8 mouse cellular contexts compared by ENCODE assay signal in the genomic region with DNA sequence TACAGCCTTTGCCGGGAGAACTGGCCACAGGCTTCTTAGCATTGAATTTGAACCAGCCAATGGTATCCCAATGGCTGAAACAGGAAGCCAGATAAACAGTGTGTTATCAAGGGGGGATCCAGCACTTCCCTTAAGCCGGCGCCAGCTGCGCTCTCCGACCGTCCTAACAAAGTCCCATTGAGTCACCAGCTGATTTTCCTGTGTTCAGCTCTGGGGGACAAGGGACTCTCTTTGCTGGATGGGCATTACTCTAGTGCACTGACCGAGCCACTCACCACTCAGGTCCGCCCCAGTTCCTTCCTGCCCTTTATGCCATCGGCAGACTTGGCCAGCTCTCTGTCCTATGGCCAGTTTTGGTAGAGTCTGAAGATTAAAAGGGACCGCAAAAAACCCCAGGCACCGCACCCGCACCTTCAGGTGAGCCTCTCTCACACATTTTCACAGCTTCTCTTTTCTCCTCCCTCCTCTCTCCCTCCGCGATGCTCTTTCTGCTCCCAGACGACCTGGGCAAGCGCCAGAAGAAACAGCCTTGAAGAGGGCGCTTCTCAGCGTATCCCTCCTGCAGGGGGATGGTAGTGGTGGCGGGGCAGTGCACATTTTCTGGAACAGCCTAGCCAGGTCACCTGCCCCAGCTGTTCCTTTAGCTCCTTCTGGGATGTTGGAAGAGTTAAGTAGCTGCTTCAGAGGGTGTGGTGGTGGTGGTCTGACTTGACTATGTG. TPM values are rescaled to one million over a fixed set of nuclear protein-coding genes. Genes with fewer than 3 reads are reported as not detected.
A peak's percentile ranks its signal among the peaks of the same experiment; 100 is the strongest.
DNase-seq lines count a peak whose midpoint lies in the region; ATAC-seq and TF ChIP-seq lines count a peak whose summit lies in the region.

No protein-coding gene starts in this region.

- H3K27me3 ChIP-seq in cerebellum, adult 2 months (ENCODE audit: control insufficient read depth, insufficient read depth, low read length) = peaks cover 1% of the 10 kb centered on the region; the same call in 1 of the 2 replicates
- no peaks in the 10 kb centered on the region for H3K27me3 ChIP-seq in lung, embryonic 15.5 days

- no peak for DNase-seq in cerebellum, adult 2 months
- DNase-seq in adrenal gland, postnatal 36 days = peak; percentile 62 to 73
- peak; percentile 75 to 80 for DNase-seq in heart, adult 18-20 months
- DNase-seq in kidney, adult 18-20 months = peak; percentile 38
- peak; percentile 46 for DNase-seq in retina, embryonic 14.5 days (ENCODE audit: low spot score)
- no peak for DNase-seq in thymus, postnatal 10 days (ENCODE audit: low spot score in 2 of 2)

- H3K9ac ChIP-seq in lung, embryonic 15.5 days = peak overlapping the region; percentile 69

- TF ChIP-seq POLR2A in cerebellum, adult 2 months (IDR thresholded peaks at IDR 0.05; ENCODE audit: borderline replicate concordance, insufficient read depth, low read length) = no peak

- no peaks in the 10 kb centered on the region for H3K9me3 ChIP-seq in lung, embryonic 15.5 days

- H3K4me1 ChIP-seq in cerebellum, adult 2 months (ENCODE audit: control insufficient read depth, insufficient read depth, low read length) = no peaks in the 10 kb centered on the region; the same call in 1 of the 2 replicates
- peaks cover 59% of the 10 kb centered on the region for H3K4me1 ChIP-seq in lung, embryonic 15.5 days

- no peaks in the 10 kb centered on the region for H3K36me3 ChIP-seq in lung, embryonic 15.5 days

- no peak for TF ChIP-seq CTCF in cerebellum, adult 2 months (IDR thresholded peaks at IDR 0.05; ENCODE audit: borderline replicate concordance, insufficient read depth, low read depth, low read length)

- peak overlapping the region; percentile 83 for H3K4me2 ChIP-seq in lung, embryonic 15.5 days

- H3K4me3 ChIP-seq in cerebellum, adult 2 months (replicated peaks; ENCODE audit: insufficient read depth, low read depth, low read length) = peak overlapping the region; percentile 28
- peak overlapping the region; percentile 58 for H3K4me3 ChIP-seq in lung, embryonic 15.5 days

- no peak for ATAC-seq in cerebellum, adult (ENCODE audit: insufficient number of reproducible peaks, low FRiP score, low TSS enrichment)
- peak; percentile 17; the same call in 1 of the 2 replicates for ATAC-seq in lung, embryonic 15.5 days (ENCODE audit: borderline replicate concordance, extremely low read depth, low FRiP score, low TSS enrichment)

- 4% methylated on average over 19 of the region's 19 CpGs for WGBS in cerebellum, adult 2 months
- WGBS in lung, embryonic 15.5 days = under 1% methylated on average over 19 of the region's 19 CpGs

- H3K27ac ChIP-seq in cerebellum, adult 2 months (ENCODE audit: insufficient read depth, low read length) = no peak overlapping the region
- H3K27ac ChIP-seq in lung, embryonic 15.5 days = peak overlapping the region; percentile 88

RNA-seq across cellular contexts. Expression of a gene that starts 32.9 kb away (rescaled TPM):
- polyA plus RNA-seq in cerebellum, adult 2 months (2012; rRNA removed) = 364 and 434 TPM in 2 replicates
- total RNA-seq in adrenal gland, postnatal 36 days (2021) = 10 to 100 TPM; 73.3 to 99.3 TPM
- 10 to 100 TPM; 47.0 to 51.1 TPM for total RNA-seq in heart, adult 18-20 months (2021)
- polyA plus RNA-seq in lung, embryonic 15.5 days (2015; fragmentation: Nextera tagmentation; extraction: Ambion mirVana) = 275 and 280 TPM in 2 replicates

Comparison
In these comparisons a context has a peak if more than half of its experiments do, and no peak if none do; other contexts are left out.
1. DNase-seq: peak in adrenal gland, postnatal 36 days (2 of 2), heart, adult 18-20 months (2 of 2), kidney, adult 18-20 months (single experiment) and retina, embryonic 14.5 days (single experiment); none in cerebellum, adult 2 months (0 of 2) and thymus, postnatal 10 days (0 of 2).